Mouse (Mus musculus) gastrocnemius, adult 2 months (tissue): Measurements from ENCODE around the gene Klra8. TPM values are rescaled to one million over a fixed set of nuclear protein-coding genes. Genes with fewer than 3 reads are reported as not detected.
"Not testable (repeated sequence)": the region's sequence is repeated elsewhere in the genome, so short reads cannot be mapped to it uniquely, and the experiment has no call there.

Experiments
- DNase-seq: peaks from one replicate; pipeline ENCODE4 v3.0.0; 2022
- H3K27ac ChIP-seq: fragments of 200-600 bp; 2 replicates; pipeline ENCODE4 v1.8.1; 2022; ENCODE audit warnings: mild to moderate bottlenecking
- H3K4me3 ChIP-seq: fragments of 200-600 bp; 2 replicates; pipeline ENCODE4 v1.8.1; 2022; ENCODE audit warnings: mild to moderate bottlenecking, moderate library complexity
- CTCF ChIP-seq: fragments of 200-600 bp; IDR thresholded peaks from 2 replicates; pipeline ENCODE4 v1.8.1; 2022; ENCODE audit warnings: antibody characterized with exemption, mild to moderate bottlenecking, moderate library complexity
- intact Hi-C: fragments of 180-260 bp; cut with DNase I; formaldehyde crosslinking; loops from one replicate; pipeline ENCODE4 v1.15.1; 2025
- long read RNA-seq, 2 experiments: library from polyadenylated mRNA; stranded (forward); transcript quantifications; one replicate each; pipeline ENCODE4 v2.0.0; 2021
- total RNA-seq, 2 experiments: library from RNA; stranded (reverse); gene quantifications; 2 replicates each; pipeline ENCODE4 v1.2.3; 2021

Gene Klra8
- total RNA-seq, result not detected
- long read RNA-seq, experiment 1, result 0 reads
- long read RNA-seq, experiment 2, result 0 reads

DNA sequence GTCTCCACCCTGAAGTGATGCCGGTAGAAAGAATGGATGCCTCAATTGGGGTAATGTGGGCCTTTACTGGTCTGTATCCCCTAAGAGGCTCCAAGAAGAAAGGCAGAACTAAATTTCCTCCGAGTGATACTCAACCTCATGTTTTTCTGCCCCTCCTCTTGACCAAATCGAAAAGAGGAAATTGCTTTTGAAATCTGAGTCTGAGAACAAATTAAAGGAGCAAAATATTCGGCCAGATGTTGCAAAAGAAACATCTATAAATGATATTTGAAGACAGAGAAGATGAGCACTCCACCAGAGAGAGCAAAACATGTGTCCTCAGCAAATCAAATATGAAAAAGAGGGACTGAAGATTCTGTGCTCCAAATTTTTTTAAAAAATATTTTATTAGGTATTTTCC, at the start of gene Klra8:
TSS of gene Klra8 (minus strand) at position 101 of the 400 bp plus-strand sequence.
- intact Hi-C loops, DNase-seq, H3K27ac ChIP-seq, H3K4me3 ChIP-seq: not testable (repeated sequence)

DNA sequence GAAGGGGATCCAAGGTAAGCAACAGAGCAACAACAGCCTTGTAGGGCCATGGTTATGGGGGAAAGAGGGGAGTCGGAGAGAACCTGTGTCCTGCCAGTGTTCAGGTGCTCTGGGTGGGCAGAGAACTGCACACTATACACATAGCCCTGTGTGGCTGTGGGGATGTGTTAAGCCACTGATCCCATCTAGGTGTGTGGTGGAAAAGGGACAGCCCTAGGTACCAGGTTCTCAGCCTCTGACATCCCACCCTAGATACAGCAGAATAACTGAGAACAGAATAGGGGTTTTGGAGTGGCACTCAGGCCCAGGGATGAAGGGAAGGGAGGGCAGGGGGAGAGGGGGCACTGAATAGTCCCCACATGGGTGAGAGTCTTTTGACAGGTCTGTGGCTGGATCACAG, 19.2 kb downstream of the Klra8 start:
- no peak overlapping the region for H3K27ac ChIP-seq
- no peak for DNase-seq
- no peak overlapping the region for H3K4me3 ChIP-seq
- TF ChIP-seq CTCF, result no peak
- intact Hi-C loops, result no loop called here

GRCm38 (mm10) chr6:130102743-130103142, 27.0 kb downstream of the Klra8 start:
- H3K27ac ChIP-seq, DNase-seq, H3K4me3 ChIP-seq, intact Hi-C loops: not testable (repeated sequence)

DNA sequence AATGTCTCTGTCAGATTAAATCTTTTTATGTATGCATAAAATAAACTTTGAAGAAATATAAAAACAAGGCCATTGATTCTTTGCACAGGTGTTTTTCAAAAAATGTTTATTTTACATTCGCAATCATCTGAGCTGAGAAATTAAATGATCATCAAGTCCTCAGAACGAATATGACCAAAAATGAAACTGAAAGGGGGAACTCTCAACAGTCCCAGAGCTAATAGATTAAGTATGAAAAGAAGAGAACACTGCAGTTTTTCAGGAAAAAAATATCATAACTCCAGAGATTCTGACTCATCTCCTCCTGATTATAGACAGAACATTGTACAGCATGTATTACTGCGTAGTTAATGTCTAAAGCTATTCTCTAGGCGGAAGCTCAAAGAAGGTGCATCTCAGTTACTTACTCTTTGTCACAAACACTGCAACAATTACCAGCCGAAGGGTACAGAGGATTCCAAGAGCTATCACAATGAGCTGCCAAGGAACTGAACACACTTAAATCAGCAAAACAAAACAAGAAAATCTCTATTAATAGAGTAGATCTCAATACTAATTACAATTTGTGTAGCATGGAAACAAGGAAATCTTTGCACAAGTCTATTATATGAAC, 37.3 kb downstream of the Klra8 start:
- H3K4me3 ChIP-seq, result no peak overlapping the region
- intact Hi-C loops, result no loop called here
- no peak for DNase-seq
- no peak overlapping the region for H3K27ac ChIP-seq
- TF ChIP-seq CTCF, result no peak

DNA sequence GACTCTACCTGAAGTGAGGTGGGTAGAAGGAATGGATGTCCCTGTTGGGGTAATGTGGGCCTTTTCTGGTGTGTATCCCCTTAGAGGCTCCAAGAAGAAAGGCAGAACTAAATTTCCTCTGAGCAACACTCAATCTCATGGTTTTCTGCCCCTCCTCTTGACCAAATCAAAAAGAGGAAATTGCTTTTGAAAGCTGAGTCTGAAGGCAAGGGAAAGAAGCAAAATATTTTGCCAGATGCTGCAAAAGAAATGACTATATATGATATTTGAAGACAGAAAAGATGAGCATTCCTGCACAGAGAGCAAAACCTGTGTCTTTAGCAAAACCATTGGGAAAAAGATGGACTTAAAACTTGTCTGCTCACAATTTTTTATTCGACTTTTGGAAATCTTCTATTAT, 62.5 kb downstream of the Klra8 start, which contains the start of gene Klra4:
TSS of gene Klra4 (minus strand) at position 101 of the 400 bp plus-strand sequence.
- H3K27ac ChIP-seq, DNase-seq, H3K4me3 ChIP-seq, intact Hi-C loops: not testable (repeated sequence)

Other genes starting within 250 kb of the Klra8 start
- gene Klra5, start 212.2 kb downstream of the Klra8 start, total RNA-seq, result not detected
- gene Klra6, start 102.9 kb downstream of the Klra8 start, total RNA-seq, result not detected
- not detected for gene Klra4, start 62.6 kb downstream of the Klra8 start, total RNA-seq
- gene Klra9, start 63.2 kb upstream of the Klra8 start, total RNA-seq, result under 1 TPM in 1 of 2 experiments, not detected in 1; 0.50 TPM
- not detected for gene Klra7, start 103.4 kb upstream of the Klra8 start, total RNA-seq
- gene Klra10, start 152.0 kb upstream of the Klra8 start, total RNA-seq, result not detected
- not detected for gene Klra3, start 207.7 kb upstream of the Klra8 start, total RNA-seq